8 mouse cellular contexts compared by ENCODE assay signal in genomic region chr3:90213956-90214684, GRCm38 (mm10). TPM values are rescaled to one million over a fixed set of nuclear protein-coding genes. Genes with fewer than 3 reads are reported as not detected.
DNase-seq lines count a peak whose midpoint lies in the region; ATAC-seq lines count a peak whose summit lies in the region.

No protein-coding gene starts in this region.

- DNase-seq in CD4-positive, CD25-positive, alpha-beta regulatory T cell, adult 2 months (ENCODE audit: low read depth, low spot score), result peak; percentile 20
- peak; percentile 26 for DNase-seq in thymus, postnatal 14 days
- no peak for DNase-seq in thymus, postnatal 10 days (ENCODE audit: low spot score in 2 of 2)
- no peak for DNase-seq in adipocyte (ENCODE audit: low spot score)

- H3K36me3 ChIP-seq in hindbrain, embryonic 16.5 days (ENCODE audit: control insufficient read depth, insufficient read depth, low read length), result peaks cover 12% of the 10 kb centered on the region; the same call in 1 of the 2 replicates
- peaks cover 37% of the 10 kb centered on the region for H3K36me3 ChIP-seq in liver, embryonic 12.5 days
- peaks cover 27% of the 10 kb centered on the region for H3K36me3 ChIP-seq in neural tube, embryonic 15.5 days

- ATAC-seq in CD4-positive, CD25-positive, alpha-beta regulatory T cell, adult 4 months, result no peak
- ATAC-seq in hindbrain, embryonic 16.5 days, result peak; percentile 61
- ATAC-seq in liver, embryonic 12.5 days, result peak; percentile 43; the same call in 1 of the 2 replicates
- ATAC-seq in neural tube, embryonic 15.5 days (ENCODE audit: low FRiP score), result peak; percentile 77

- peak overlapping the region; percentile 85 for H3K9ac ChIP-seq in hindbrain, embryonic 16.5 days (ENCODE audit: low read depth, low read length)
- peak overlapping the region; percentile 92 for H3K9ac ChIP-seq in liver, embryonic 12.5 days
- peak overlapping the region; percentile 95 for H3K9ac ChIP-seq in neural tube, embryonic 15.5 days (replicated peaks)

- H3K4me2 ChIP-seq in hindbrain, embryonic 16.5 days (ENCODE audit: low read length), result peak overlapping the region; percentile 69
- peak overlapping the region; percentile 91 for H3K4me2 ChIP-seq in liver, embryonic 12.5 days
- peak overlapping the region; percentile 87 for H3K4me2 ChIP-seq in neural tube, embryonic 15.5 days

- peak overlapping the region; percentile 86 for H3K27ac ChIP-seq in hindbrain, embryonic 16.5 days (ENCODE audit: low read depth, low read length)
- H3K27ac ChIP-seq in liver, embryonic 12.5 days, result peak overlapping the region; percentile 50
- peak overlapping the region; percentile 93 for H3K27ac ChIP-seq in neural tube, embryonic 15.5 days (replicated peaks)

- peak overlapping the region; percentile 80 for H3K4me3 ChIP-seq in hindbrain, embryonic 16.5 days (ENCODE audit: low read length)
- H3K4me3 ChIP-seq in liver, embryonic 12.5 days, result peak overlapping the region; percentile 89
- H3K4me3 ChIP-seq in neural tube, embryonic 15.5 days (replicated peaks), result peak overlapping the region; percentile 88

- no peaks in the 10 kb centered on the region for H3K27me3 ChIP-seq in hindbrain, embryonic 16.5 days (replicated peaks; ENCODE audit: control insufficient read depth, insufficient read depth, low read length)
- 0 out of 2 replicates have a peak, but pooled peaks cover 7% of the 10 kb centered on the region for H3K27me3 ChIP-seq in liver, embryonic 12.5 days (replicated peaks)
- H3K27me3 ChIP-seq in neural tube, embryonic 15.5 days (replicated peaks), result no peaks in the 10 kb centered on the region

- WGBS in hindbrain, embryonic 16.5 days, result 13% methylated on average over 12 of the region's 12 CpGs
- WGBS in liver, embryonic 12.5 days (ENCODE audit: insufficient replicate concordance), result 13% methylated on average over 12 of the region's 12 CpGs
- 12% methylated on average over 12 of the region's 12 CpGs for WGBS in neural tube, embryonic 15.5 days

- no peaks in the 10 kb centered on the region for H3K9me3 ChIP-seq in hindbrain, embryonic 16.5 days (ENCODE audit: control insufficient read depth, low read length)
- H3K9me3 ChIP-seq in liver, embryonic 12.5 days (replicated peaks), result no peaks in the 10 kb centered on the region
- no peaks in the 10 kb centered on the region for H3K9me3 ChIP-seq in neural tube, embryonic 15.5 days (replicated peaks)

- peaks cover 23% of the 10 kb centered on the region for H3K4me1 ChIP-seq in hindbrain, embryonic 16.5 days (ENCODE audit: control insufficient read depth, insufficient read depth, low read depth, low read length)
- H3K4me1 ChIP-seq in liver, embryonic 12.5 days, result peaks cover 40% of the 10 kb centered on the region
- H3K4me1 ChIP-seq in neural tube, embryonic 15.5 days, result peaks cover 31% of the 10 kb centered on the region

RNA-seq across cellular contexts. Expression of gene Rab13, which starts 0.6 kb away (rescaled TPM):
- under 1 TPM in 1 of 2 experiments, not detected in 1; 0.58 TPM for polyA plus RNA-seq in CD4-positive, CD25-positive, alpha-beta regulatory T cell, adult 4 months (2017; shearing (Covaris generic))
- polyA plus RNA-seq in hindbrain, embryonic 16.5 days (2015; fragmentation: Nextera tagmentation; extraction: Ambion mirVana), result 21.7 and 24.1 TPM in 2 replicates
- polyA plus RNA-seq in liver, embryonic 12.5 days (2016; fragmentation: Nextera tagmentation; extraction: Ambion mirVana), result 8.3 and 8.6 TPM in 2 replicates
- polyA plus RNA-seq in neural tube, embryonic 15.5 days (2015; fragmentation: Nextera tagmentation; extraction: Ambion mirVana), result 23.1 and 25.2 TPM in 2 replicates

RNA-seq across cellular contexts. Expression of gene Rps27, which starts 0.7 kb away (rescaled TPM):
- polyA plus RNA-seq in CD4-positive, CD25-positive, alpha-beta regulatory T cell, adult 4 months (2017; shearing (Covaris generic)), result 1,000 to 10,000 TPM; 7,118 to 8,557 TPM
- 626 and 662 TPM in 2 replicates for polyA plus RNA-seq in hindbrain, embryonic 16.5 days (2015; fragmentation: Nextera tagmentation; extraction: Ambion mirVana)
- 777 and 835 TPM in 2 replicates for polyA plus RNA-seq in liver, embryonic 12.5 days (2016; fragmentation: Nextera tagmentation; extraction: Ambion mirVana)
- polyA plus RNA-seq in neural tube, embryonic 15.5 days (2015; fragmentation: Nextera tagmentation; extraction: Ambion mirVana), result 856 and 950 TPM in 2 replicates

RNA-seq across cellular contexts. Expression of gene Jtb, which starts 17.3 kb away (rescaled TPM):
- polyA plus RNA-seq in CD4-positive, CD25-positive, alpha-beta regulatory T cell, adult 4 months (2017; shearing (Covaris generic)), result 10 to 100 TPM; 60.5 to 75.2 TPM
- 93.4 and 97.0 TPM in 2 replicates for polyA plus RNA-seq in hindbrain, embryonic 16.5 days (2015; fragmentation: Nextera tagmentation; extraction: Ambion mirVana)
- polyA plus RNA-seq in liver, embryonic 12.5 days (2016; fragmentation: Nextera tagmentation; extraction: Ambion mirVana), result 64.9 and 66.4 TPM in 2 replicates
- 93.0 and 93.3 TPM in 2 replicates for polyA plus RNA-seq in neural tube, embryonic 15.5 days (2015; fragmentation: Nextera tagmentation; extraction: Ambion mirVana)

RNA-seq across cellular contexts. Expression of gene Creb3l4, which starts 29.2 kb away (rescaled TPM):
- under 1 TPM in 1 of 2 experiments, not detected in 1; 0.20 TPM for polyA plus RNA-seq in CD4-positive, CD25-positive, alpha-beta regulatory T cell, adult 4 months (2017; shearing (Covaris generic))
- 2.0 and 2.2 TPM in 2 replicates for polyA plus RNA-seq in hindbrain, embryonic 16.5 days (2015; fragmentation: Nextera tagmentation; extraction: Ambion mirVana)
- polyA plus RNA-seq in liver, embryonic 12.5 days (2016; fragmentation: Nextera tagmentation; extraction: Ambion mirVana), result 0.56 and 0.66 TPM in 2 replicates
- 0.82 and 2.2 TPM in 2 replicates for polyA plus RNA-seq in neural tube, embryonic 15.5 days (2015; fragmentation: Nextera tagmentation; extraction: Ambion mirVana)

RNA-seq across cellular contexts. Expression of gene Slc39a1, which starts 33.9 kb away (rescaled TPM):
- polyA plus RNA-seq in CD4-positive, CD25-positive, alpha-beta regulatory T cell, adult 4 months (2017; shearing (Covaris generic)), result 10 to 100 TPM; 36.5 to 50.4 TPM
- 40.3 and 54.2 TPM in 2 replicates for polyA plus RNA-seq in hindbrain, embryonic 16.5 days (2015; fragmentation: Nextera tagmentation; extraction: Ambion mirVana)
- 30.7 and 33.1 TPM in 2 replicates for polyA plus RNA-seq in liver, embryonic 12.5 days (2016; fragmentation: Nextera tagmentation; extraction: Ambion mirVana)
- polyA plus RNA-seq in neural tube, embryonic 15.5 days (2015; fragmentation: Nextera tagmentation; extraction: Ambion mirVana), result 49.3 and 56.0 TPM in 2 replicates

Comparison
In these comparisons a context has a peak if more than half of its experiments do, and no peak if none do; other contexts are left out.
1. DNase-seq: peak in CD4-positive, CD25-positive, alpha-beta regulatory T cell, adult 2 months (single experiment) and thymus, postnatal 14 days (single experiment); none in thymus, postnatal 10 days (0 of 2) and adipocyte (single experiment).
2. Peak in every context shown above with its lines, with median percentiles within 50 percentile points of each other: H3K27ac ChIP-seq, H3K4me2 ChIP-seq, H3K4me3 ChIP-seq and H3K9ac ChIP-seq.